12 mouse cellular contexts compared by ENCODE assay signal in genomic region chr8:87774966-87775365, GRCm38 (mm10).
DNase-seq lines count a peak whose midpoint lies in the region.
"Had no signal": no experiment of that assay in that cellular context is flagged by ENCODE, and none has a peak within 500 bp of the region (broad histone marks: within the 10 kb centered on the region; RNA-seq: fewer than 3 reads in every experiment).

No protein-coding gene starts in this region.

- peak; percentile 18 for DNase-seq in adrenal gland, adult 2 months
- DNase-seq in adrenal gland, postnatal 4 days (ENCODE audit: low spot score in 2 of 2): no peak
- peak; percentile 15 for DNase-seq in cerebellum, adult 8-10 months
- DNase-seq in cerebellum, postnatal 36 days: no peak
- peak; percentile 73 for DNase-seq in heart, adult 11 months
- no peak for DNase-seq in heart, postnatal 4 days
- DNase-seq in urinary bladder, postnatal 14 days (ENCODE audit: low spot score): no peak
- DNase-seq: adrenal gland, postnatal 25 days; gastrocnemius, postnatal 25 days; heart, adult 2 months; heart, postnatal 14 days; kidney, adult 2 months had no signal

Comparison
In these comparisons a context has a peak if more than half of its experiments do, and no peak if none do; other contexts are left out.
1. DNase-seq: peak in adrenal gland, adult 2 months (single experiment), cerebellum, adult 8-10 months (single experiment) and heart, adult 11 months (single experiment); none in adrenal gland, postnatal 4 days (0 of 2), cerebellum, postnatal 36 days (0 of 2), heart, postnatal 4 days (single experiment) and urinary bladder, postnatal 14 days (single experiment).